Mouse (Mus musculus) ovary, adult 2 months (tissue): ENCODE measurements around the gene Spata45. TPM values are rescaled to one million over a fixed set of nuclear protein-coding genes. Genes with fewer than 3 reads are reported as not detected.

Experiments used
- polyA plus RNA-seq: library from polyadenylated mRNA; depleted of rRNA; stranded (reverse); fragments of >200 nt; gene quantifications from 2 replicates; pipeline ENCODE4 v1.2.3, GENCODE M21; 2012; rRNA removed

Gene Spata45
- polyA plus RNA-seq: not detected in 2 replicates

DNA sequence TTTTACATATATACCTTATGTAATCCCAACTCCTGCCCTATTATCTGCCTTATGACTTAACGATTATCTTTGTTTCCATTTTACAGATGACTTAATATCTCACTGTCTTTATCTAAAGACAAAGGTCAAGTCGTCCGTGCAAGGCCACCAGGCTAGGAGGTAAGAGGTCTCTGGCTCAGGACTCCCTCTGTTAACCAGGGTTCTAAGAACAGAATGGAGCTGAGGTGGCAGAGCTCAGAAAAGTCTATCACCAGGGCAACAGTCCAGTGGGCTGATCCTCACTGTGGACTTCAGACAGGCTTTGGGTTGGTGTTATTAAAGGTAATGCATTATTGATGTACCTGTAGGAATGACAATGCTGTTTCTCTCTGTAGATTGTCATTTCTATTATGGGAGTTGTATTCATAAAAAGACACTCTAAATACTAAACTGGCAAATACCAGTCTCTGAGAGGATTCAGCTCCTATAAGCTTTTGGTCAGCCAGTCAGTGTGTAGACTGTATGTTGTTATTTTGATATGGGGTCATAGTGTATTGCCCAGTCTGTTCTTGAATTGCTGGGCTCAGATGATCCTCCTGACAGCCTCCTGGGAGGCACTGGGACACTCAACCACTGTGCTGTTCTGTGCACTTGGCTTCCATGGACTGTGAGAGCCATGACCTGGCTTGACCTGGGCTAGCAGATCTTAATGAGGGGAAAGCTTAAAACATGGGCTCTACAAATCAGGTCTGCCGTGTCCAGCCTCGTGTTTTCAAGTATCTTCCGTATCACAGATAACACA lies at the start of gene Spata45:
Spata45 (plus strand) TSS at position 86 of the 781 bp plus-strand sequence.

DNA sequence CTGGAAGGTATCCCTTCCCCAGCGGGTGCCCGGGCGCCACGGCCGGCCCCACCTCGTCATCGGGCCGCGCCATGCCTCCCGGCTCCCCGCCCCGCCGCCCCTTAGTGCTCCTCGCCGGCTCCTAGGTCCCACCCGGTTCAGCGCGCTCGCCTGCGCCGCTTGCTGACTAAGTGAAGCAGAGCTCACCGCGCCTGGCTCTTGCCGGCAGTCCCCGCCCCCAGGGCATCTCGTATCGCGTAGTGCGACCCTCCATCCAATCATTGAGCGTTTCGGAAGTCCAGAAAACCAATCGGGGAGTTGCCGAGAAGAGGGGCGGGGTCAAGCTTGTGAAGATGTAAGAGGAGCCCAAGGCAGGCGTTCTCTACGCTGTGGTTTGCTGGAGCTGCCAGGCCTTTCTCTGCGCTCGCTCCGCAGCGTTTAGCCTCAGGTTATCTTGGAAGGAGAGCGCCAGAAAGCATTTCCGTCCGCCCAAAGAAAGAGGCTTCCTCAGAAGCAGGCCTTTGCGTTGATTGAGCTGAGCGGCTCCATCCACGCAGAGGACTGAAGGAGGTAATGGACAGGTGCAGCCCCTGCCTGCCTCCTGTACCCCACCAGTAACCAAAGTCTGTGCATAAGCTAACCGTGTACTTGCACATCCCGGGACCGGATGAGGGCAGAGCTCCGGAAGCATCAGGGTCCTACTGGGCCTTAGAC lies 10.3 kb upstream of the Spata45 start, which contains the start of gene Flvcr1:
Flvcr1 (minus strand) TSS at position 138 of the 693 bp plus-strand sequence.

DNA sequence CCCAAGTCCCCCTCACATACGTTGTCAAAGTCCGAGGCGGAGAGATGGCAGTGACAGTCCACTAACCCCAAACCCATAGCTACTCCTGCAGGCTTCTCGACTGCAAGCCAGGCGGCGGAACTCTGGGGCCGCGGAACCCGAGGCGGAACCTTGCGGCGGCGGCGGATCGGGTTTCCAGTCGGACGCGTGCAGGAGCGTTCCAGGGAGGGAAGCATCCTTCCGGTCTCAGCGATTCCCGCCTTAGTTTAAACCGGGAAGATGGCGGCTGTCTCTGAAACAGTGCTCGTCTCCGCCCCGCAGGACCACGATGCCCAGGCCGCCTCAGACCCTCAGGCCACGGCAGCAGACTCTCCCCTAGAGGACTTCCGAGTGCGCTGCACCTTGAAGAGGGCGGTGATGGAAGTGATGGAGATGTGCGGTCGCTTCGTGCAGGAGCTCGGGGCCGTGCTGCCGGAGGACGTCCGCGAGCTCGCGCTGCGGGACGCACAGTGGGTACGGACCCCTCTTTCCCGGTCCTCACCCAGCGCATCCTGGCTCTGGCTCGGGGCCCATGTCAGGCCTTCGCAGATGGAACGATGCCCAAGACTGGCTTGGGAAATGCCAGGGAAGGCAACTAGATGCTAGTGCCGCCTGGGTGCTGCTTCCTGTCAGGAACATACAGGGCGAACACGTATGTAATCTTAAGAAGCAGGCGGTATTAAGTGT lies 26.5 kb downstream of the Spata45 start, which contains the start of the genes Tatdn3 and Nsl1:
Tatdn3 (minus strand) TSS at position 152 of the 705 bp plus-strand sequence.
Nsl1 (plus strand) TSS at position 232 of the 705 bp plus-strand sequence.

Other genes with a start within 250 kb of the Spata45 start
- gene Rps6kc1, start 124.9 kb upstream of the Spata45 start, polyA plus RNA-seq: 4.9 and 10.4 TPM in 2 replicates
- gene Angel2, start 111.5 kb upstream of the Spata45 start, polyA plus RNA-seq: 22.9 and 26.5 TPM in 2 replicates
- 7.7 and 8.2 TPM in 2 replicates for gene Vash2, start 57.3 kb upstream of the Spata45 start, polyA plus RNA-seq
- 42.1 and 52.6 TPM in 2 replicates for gene Flvcr1, start 10.5 kb upstream of the Spata45 start, polyA plus RNA-seq
- gene Tatdn3, start 26.3 kb downstream of the Spata45 start, polyA plus RNA-seq: 2.9 and 4.9 TPM in 2 replicates
- 4.1 and 5.2 TPM in 2 replicates for gene Nsl1, start 26.4 kb downstream of the Spata45 start, polyA plus RNA-seq
- gene Batf3, start 61.2 kb downstream of the Spata45 start, polyA plus RNA-seq: 7.4 and 9.7 TPM in 2 replicates
- not detected in 2 replicates for gene Fam71a, start 128.2 kb downstream of the Spata45 start, polyA plus RNA-seq
- gene Atf3, start 181.4 kb downstream of the Spata45 start, polyA plus RNA-seq: 5.5 and 6.4 TPM in 2 replicates